Mouse (Mus musculus) T-helper 17 cell (primary cell): ENCODE measurements around the gene Erg.

Experiments used
- in situ Hi-C, 2 experiments: fragments of 300-600 bp; cut with MboI, MseI; formaldehyde crosslinking; loops; 1 replicate in 1 of 2; 2 replicates in 1 of 2; pipeline ENCODE4 v1.15.1; 2025; ENCODE audit warnings: high pct_unique_total_duplicates in 2 of 2

Gene Erg

DNA sequence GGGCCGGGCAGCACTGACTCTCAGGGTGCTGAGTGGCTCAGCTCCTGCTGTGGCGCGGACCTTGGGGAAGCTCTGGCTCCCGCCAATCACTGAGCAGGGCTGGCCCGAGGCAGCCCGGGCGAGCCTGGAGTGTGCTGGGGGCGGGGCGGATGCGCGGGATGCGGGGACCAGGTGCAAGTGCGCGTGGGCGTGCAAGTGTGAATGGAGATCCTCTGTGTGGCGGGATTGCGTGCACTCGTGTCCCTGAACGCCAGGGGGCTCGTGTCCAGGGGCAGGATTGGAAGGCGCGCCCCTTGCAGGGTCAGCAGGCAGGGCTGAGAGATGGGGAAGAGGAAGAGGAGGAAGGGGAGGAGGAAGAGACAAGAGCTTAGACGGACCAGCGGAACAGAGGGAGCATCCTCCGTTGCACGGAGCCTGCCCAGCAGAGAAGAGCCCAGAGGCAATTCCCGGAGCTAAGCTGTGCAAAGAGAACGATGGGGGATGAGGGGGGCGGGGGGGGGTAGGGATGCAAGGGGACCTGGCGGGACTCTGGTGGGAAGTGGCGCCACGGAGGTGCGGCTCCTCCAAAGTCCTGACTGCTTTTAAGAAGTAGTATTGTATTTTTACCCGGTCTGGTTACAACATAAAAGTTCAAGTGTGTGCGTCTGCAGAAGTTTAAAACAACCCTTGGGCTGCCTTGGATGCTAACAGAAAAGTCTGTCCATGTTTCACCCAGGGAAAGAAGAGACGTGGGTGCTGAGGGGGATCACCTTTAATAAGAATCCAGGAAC is 667 bp downstream of the Erg start:
- in situ Hi-C loops = no loop called here

- in situ Hi-C loops = no loop called here
These were observed 1.5 kb downstream of the Erg start for GRCm38 (mm10) chr16:95584751-95585528.

GRCm38 (mm10) chr16:95579289-95579688 is 7.1 kb downstream of the Erg start:
- in situ Hi-C loops = no loop called here

GRCm38 (mm10) chr16:95573163-95573562 is 13.2 kb downstream of the Erg start:
- in situ Hi-C loops = no loop called here

- in situ Hi-C loops = no loop called here
These were observed 15.8 kb downstream of the Erg start for GRCm38 (mm10) chr16:95570616-95571015.

DNA sequence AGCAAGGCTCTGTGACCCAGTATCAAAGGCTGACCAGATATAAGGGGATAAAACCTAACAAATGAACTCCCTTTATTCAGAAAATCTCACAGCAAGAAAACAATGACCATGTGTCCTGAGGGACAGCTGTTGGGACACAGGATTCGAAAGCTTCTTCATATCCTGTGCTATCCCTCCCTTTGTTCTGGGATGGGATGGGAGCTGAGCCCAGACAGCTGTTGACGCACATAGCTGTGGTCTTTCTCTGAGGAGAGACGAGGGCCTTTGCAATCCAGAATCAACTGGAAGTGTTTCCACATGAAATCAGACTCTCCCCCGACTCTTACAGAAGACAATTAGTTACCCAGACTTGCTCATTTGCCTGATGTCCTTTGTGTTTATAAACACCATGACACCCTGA is 29.6 kb downstream of the Erg start:
- in situ Hi-C loops = no loop called here

GRCm38 (mm10) chr16:95553136-95553535 is 33.3 kb downstream of the Erg start:
- in situ Hi-C loops = no loop called here

DNA sequence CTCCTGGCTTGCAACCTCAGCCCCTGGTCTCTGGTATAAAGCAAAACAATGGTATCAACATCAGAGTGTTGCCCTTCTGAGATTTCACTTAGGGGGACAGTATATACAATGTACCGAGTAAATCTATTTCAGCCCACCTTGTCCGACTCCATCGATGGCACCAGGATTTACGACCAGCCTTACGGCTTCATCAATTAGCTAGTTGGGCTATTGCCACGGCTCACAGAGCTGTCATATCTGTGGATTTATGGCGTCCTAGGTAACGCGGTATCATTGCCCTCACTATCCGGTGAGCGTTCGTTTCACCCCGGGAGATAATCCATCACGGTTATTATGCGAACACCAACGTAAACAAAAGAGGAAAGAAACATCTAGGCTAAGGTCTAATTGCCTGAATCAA is 33.9 kb downstream of the Erg start:
- in situ Hi-C loops = no loop called here

DNA sequence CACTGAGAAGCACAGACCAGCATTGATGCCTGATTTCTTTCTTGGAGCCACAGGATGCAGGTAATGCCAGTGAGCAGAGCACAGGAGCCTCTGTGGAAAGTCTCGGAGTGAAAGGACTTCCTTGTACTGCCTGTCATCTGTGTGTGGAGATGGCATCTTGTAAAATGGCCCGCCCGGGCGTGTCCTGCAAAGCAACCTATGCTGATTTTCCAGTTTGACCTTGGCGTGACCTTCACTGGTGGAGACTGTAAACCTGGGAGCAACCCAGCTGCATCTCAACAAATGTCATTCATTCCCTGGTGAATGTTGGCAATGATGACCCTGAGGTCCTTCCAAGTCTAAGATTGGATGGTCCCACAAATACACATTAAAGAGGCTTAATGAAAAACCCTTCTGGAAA is 35.9 kb downstream of the Erg start:
- in situ Hi-C loops = no loop called here

DNA sequence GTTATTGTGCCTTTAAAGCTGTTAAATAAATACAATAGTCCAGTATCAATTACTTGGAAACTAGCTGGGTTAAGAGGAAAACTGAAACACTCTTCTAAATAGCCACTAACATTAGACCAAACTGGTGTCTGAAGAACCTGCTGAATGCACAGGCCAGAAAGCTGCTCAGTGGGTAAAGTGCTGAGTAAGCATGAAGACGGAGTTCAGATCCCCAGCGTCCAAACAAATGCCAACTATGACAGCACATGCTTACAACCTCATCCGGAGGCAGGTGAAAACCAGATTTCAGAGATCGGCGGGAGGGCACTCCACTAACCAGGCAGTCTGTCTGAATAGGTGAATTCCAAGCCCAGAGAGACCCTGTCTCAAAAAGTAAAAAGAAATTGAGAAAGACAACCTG is 41.6 kb downstream of the Erg start:
- in situ Hi-C loops = loop anchor here in 1 of 2 experiments (5.0 kb wide), 1 partner anchor 57 kb away; no protein-coding TSS in a partner anchor

DNA sequence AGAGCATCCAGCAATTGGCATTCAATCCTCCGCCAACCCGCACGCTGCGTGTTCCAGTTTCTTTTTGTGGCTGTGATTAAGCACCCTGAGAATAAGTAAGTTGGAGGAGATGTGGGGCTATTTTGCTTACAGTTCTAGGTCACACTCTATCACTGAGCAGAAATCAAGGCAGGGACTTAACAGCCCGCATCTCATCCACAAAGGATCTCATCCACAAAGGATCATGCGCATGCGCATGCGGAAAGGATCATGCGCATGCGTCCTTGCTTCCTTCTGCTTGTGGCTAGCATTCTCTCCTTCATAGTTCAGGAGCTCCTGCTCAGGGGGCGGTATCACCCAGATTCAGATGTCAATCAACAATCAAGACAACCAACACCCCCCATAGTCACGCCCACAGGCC is 42.9 kb downstream of the Erg start:
- in situ Hi-C loops = loop anchor here in 1 of 2 experiments (5.0 kb wide), 1 partner anchor 56 kb away; no protein-coding TSS in a partner anchor

- in situ Hi-C loops = no loop called here
These were observed 51.2 kb downstream of the Erg start for GRCm38 (mm10) chr16:95535151-95535550.

GRCm38 (mm10) chr16:95532387-95533077 is 53.9 kb downstream of the Erg start:
- in situ Hi-C loops = no loop called here

DNA sequence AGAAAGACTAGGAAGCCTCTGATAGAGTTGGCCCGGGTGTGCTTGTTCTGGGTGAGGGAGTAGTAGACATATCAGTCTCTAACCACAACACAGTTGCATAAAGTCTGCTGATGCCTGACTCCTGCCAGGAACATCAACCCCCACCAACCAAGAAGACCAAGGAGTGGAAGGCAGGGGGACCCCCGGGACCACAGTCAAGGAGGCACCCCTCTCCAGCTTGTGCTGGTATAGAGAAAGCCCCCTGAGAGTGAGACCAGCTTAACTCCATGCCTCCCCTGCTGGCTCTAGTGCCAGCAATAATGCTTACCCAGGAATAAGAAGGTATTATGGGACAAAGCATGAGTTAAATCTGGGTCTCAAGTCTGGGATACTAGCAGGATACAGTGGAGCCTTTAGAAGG is 58.8 kb downstream of the Erg start:
- in situ Hi-C loops = no loop called here

DNA sequence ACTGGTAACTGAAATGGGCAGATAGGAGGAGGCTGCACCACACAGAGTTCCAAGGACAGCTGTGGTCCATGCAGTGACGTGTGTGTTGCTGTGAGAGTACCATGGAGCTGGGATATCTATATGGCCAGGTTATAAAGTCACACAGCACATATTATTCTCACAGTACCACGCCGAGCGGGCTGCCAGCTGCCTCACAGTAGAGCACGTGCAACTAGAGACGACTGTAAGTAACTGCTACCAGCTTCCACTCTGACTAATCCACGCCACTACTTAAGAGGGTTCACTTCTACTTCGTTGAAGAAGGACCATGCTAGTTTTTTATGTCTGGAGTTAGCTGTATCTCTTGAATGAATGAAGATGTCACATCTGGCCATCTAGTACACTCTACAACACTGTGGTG is 66.9 kb downstream of the Erg start:
- in situ Hi-C loops = no loop called here

- in situ Hi-C loops = no loop called here
These were observed 80.3 kb downstream of the Erg start for GRCm38 (mm10) chr16:95506051-95506450.

DNA sequence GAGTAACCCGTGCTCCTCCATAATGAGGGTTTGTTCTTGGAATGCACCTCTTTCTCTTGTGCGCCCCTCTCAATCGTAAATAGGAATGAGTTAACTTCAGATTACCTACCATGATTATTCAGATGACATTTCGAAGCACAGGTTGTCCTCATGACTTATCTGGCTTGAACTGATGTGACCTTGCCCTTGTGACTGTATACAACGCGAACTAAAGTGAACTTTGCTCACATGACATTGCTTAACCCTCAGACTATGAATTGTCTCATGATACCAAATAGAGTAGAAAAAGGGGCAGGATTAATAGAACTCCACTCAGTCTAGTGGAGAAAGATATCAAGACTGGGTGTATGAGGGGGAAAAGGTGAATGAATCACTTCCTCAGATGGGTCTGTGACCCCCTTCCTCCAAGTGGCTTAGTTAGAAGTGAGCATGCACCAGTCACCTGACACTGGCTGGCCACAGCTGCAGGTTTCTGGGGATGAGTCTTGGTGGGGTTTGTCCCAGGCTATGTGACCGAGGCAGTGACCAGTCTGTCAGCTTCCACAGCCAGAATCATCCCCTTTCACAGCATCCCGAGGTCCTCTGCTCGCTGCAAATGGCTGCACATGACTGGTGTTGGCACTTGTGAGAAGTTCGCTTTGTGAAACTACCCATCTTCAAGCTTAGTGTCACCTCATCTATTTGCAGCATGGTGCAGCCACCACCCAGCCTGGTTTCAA is 89.7 kb downstream of the Erg start:
- in situ Hi-C loops = no loop called here

GRCm38 (mm10) chr16:95494108-95494507 is 92.3 kb downstream of the Erg start:
- in situ Hi-C loops = no loop called here

GRCm38 (mm10) chr16:95493336-95493735 is 93.1 kb downstream of the Erg start:
- in situ Hi-C loops = no loop called here

GRCm38 (mm10) chr16:95492146-95492545 is 94.2 kb downstream of the Erg start:
- in situ Hi-C loops = no loop called here

DNA sequence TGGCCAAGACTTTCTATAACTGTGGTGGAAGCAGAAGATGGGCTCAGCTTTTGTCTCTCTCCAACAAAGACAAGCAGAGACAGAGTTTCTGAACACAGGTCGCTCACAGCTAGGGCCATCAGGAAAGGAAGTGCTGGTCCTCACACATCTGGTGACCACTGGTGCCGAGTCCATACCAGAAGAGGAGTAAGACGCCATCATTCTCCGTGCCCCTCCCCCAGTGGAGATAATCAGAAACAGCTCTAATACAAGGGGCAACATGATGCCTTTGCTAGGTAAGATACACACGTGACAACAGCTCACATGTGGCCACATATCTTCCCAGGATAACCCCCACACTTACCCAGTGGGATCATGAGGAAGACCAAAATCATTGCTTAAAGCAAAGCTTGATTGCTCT is 96.0 kb downstream of the Erg start:
- in situ Hi-C loops = no loop called here
